Mouse (Mus musculus) bone marrow, adult 2 months (tissue): ENCODE measurements around the gene Coasy.

Source experiments
- CTCF ChIP-seq: fragments of 200-500 bp; IDR thresholded peaks from 2 replicates; pipeline ENCODE4 v1.5.1; 2011; ENCODE audit warnings: low read length, control low read depth; ENCODE audit not compliant: control insufficient read depth, insufficient read depth
- POLR2A ChIP-seq: fragments of 200-500 bp; IDR thresholded peaks from 2 replicates; pipeline ENCODE4 v1.6.1; 2011; ENCODE audit warnings: low read depth, mild to moderate bottlenecking, control low read depth, low read length, borderline replicate concordance; ENCODE audit not compliant: control insufficient read depth

- TF ChIP-seq POLR2A, result no peak
- TF ChIP-seq CTCF, result no peak
Measured at GRCm38 (mm10) chr11:101060126-101060525, 22.2 kb upstream of the Coasy start.
